Mouse (Mus musculus) kidney, postnatal 4 days (tissue): Measurements from ENCODE around the gene Tagln3.
A peak's percentile ranks its signal among the peaks of the same experiment; 100 is the strongest.

Experiments
- DNase-seq, 2 experiments: peaks; one replicate each; pipeline ENCODE4 v3.0.0; 2021; ENCODE audit warnings: mixed read lengths in 2 of 2

The Tagln3 gene

DNA sequence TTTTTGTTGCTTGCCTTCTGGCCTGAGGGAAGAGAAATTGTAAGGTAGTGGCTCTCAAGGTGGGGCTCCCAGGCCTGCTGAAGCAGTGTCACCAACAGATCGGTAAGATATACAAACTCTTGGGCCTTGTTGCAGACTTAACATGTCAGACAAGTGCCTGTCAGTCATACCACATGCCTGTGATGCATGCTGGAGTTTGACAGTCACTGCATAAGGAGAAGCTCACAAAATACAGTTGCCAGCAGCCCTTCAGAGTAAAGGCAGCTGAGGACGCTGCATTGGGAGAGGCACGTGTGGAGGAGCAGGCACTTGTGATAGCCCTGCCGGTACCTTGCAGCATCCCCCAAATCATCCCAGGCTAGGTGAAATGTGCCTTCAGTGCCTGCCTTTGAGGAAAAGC, 6.1 kb downstream of the Tagln3 start:
- DNase-seq = no peak

DNA sequence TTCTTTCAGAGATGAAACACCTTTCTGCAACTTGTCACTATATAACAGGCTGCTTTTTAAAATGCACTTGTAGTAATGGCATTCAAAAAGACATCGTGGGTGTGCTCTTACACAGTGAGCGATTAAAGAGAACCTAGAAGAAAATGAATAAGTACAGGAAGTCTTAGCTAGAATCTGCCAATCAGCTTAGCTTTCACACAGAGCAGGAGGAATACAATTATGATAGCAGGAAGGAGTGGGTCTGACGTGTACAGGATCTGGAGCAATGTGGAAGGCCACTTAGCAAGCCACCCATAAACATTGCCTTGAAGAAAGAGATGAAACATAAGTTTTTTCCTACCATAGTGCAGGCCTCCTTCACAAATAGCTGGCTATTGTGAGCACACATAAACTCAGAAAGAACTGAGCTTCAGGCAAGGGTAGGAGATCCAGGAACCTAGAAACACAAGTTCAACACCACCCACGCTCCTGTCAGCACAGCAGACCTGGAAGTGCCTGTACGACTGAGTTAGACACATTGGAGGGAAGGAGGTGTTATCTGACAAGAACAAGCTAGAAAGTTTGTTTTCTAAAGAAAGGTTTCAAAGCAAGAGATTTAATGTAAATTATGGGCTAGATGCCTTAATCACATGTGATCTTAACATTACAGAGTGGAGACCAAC, 9.8 kb downstream of the Tagln3 start:
- no peak for DNase-seq

DNA sequence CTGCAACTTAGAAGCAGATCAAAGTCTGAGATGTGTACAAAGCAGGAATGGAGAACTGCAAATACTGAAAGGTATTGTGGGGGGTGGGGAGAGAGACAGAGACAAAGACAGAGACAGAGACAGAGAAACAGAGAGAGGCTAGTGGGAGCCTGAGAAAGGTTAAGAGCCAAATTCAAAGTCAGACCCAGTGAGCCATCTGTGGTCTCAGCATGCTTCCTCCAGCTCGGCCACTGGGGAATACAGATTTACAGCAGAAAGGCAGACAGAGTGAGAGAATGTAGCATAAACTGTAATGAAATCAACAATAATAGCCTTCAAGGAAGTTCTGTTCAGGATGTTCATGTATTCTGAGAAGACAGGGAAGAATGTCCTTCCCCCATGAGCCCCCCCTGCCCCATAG, 10.5 kb downstream of the Tagln3 start:
- no peak for DNase-seq

- DNase-seq = no peak
Observed at GRCm38 (mm10) chr16:45713261-45713660, 11.1 kb downstream of the Tagln3 start.

DNA sequence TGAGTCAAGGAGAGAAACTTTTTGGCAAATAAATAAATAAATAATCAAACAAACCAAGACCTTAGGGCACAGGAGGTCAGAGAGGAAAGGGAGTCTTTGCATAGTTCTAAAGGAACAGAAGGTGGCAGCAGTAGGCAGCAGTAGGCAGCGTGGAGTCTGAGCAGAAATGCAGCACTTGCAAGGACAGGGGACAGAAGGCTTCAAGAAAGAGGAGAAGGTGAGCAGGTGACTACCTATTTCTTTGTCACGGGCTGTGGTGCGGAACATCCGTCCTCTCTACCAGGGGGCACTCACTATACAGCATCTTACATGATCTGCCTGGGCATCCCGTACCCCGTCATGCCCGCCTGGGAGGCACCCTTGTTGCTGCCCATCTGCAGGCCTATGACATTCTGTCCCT, 13.1 kb downstream of the Tagln3 start:
- peak; percentile 11 to 26 for DNase-seq

GRCm38 (mm10) chr16:45699301-45699700, 25.1 kb downstream of the Tagln3 start:
- DNase-seq = no peak

DNA sequence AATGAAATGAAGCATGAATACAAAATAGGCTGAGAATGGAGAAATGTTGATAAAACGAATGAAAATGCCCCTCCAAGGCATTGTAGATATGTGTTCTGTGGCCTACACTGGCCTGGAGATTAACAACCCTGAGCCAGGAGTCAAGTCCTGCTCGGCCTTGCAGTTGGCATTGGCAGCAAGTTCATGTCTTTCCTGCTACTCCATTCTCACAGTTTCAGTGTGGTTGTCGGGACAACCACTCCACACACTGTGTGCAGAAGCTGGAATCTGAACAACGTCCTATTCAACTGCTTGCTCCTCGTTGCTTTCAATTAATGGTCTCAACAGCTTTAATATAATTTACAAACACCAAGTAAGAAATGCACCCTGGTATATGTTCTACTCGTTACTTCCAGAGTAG, 26.4 kb downstream of the Tagln3 start:
- no peak for DNase-seq

DNA sequence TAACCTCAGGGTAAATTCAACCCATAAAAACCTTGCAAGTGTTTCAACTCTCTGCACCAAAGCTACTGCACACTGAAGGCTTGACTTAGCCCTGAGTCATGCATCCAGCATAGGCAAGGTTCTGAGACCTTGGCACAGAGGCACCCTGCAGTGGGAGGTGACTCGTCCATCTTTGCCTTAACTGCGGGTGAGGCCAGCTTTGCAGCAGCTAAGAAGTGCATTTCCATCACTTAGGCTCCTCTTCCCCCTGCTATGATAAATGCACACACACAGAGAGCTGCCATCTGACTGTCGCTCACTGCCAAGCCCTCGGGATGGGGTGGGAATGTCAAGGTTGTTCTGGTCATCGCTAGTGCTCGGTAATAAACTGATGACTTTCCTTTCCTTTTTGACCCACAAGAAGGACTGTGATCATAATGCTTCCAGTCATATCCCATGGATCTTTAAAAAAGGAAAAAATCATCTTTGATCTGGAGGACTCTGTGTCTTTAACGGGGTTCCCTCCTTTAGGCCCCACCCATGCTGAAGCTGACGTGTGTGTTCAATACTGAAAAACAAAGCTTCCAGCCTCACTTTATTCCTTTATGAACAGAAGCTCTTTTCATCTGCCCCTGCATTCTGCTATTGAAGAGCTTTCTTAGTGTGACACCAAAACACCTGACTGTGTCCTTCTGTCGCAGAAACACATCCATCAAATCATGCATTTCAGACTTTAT, 28.8 kb downstream of the Tagln3 start:
- DNase-seq = no peak

- no peak for DNase-seq
Observed at GRCm38 (mm10) chr16:45693558-45693957, 30.9 kb downstream of the Tagln3 start, which contains the start of gene Tmprss7. Gene Tmprss7 (minus strand): TSS chr16:45693658.

DNA sequence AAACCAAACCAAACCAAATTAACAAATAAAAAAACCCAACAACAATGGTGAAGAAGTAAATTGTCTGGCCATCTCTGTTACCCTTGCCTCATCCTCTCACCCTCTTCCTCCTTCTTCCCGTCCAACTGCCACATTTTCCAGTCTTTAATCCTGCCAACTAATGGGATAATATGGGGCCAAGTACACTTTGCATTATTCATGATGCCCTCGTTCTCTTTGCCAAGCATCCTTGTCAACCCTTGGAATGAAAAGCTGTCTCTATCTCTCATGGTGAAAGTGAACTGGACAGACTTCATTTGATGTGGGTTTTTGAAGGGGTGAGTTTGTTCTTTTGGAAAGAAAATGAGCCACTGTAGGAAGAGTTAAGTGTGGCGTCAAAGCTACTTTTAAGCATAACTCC, 31.6 kb downstream of the Tagln3 start:
- DNase-seq = no peak

GRCm38 (mm10) chr16:45690178-45690577, 34.2 kb downstream of the Tagln3 start:
- DNase-seq = no peak

DNA sequence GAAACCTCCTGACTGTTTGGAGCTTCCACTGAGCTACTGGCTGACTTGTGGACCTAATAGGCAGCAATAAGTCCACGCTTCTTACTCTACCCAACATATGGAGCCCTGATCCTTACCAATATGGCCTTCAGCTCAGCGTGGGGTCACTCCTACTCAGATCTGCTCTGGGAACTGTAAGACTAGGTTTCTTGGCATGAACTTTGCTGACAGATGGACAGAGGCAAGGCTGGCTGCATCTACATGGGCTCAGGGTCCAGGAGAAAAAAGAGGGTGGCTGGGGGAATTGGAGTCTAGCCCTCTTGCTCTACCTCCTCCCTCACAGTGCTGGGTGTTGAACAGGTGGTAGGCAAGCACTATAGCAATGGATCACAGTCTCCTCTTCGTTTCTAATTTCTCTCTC, 37.6 kb downstream of the Tagln3 start:
- no peak for DNase-seq

DNA sequence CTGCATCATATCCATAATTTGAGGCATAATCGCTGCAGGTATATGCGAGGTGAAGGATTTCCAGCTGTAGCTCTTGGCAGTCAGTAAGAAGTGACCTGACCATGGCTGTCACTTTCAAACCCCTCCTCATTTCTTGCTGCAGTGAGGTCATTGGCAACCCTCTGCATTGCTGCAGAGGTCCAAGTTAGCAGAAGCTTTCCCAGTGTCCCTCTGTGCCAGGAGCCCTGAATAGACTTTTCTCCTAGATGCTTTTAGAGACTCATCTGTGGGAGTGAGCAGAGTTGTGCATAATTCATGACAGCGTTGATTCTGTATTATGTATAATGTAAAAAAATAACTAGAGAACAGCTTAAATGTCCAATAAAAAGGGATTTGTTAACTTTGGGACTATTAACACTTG, 39.1 kb downstream of the Tagln3 start:
- no peak for DNase-seq

DNA sequence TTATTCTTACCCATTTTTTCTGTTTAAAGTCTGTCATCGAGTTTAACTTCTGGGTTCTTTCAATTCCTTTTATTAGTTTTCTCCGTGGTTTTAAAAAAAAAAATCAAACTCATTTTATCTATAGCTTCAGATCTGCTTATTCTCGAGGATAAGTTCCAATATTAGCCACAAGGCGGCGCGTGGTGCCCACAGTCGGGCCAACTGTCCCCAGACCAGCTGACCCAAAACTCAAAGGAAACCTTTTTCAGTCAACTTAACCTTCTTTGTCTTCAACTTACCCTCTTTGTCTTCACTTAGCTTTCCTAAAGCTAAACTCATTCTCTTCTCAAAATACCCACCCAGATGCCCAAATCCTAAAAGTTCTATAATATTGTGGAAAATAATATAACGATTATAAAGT, 39.6 kb downstream of the Tagln3 start:
- DNase-seq = peak; percentile 83 to 84

DNA sequence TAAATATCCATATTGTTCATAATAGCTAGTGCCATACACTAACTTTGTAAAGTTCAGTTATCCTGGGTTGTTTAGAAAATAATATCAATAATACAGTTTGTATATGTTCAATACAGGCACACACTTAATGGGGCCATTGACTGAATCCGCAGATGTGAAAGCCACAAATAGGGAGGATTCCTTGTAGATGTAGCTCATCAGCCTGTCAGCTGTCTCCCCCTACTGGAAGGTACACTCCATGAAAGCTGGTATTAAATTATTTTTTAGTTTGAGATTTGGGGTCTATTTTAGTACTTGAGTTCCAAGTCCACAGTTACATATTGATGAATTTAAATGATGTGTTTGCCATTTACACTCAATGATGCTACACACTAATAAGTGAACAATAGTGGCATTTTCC, 47.9 kb downstream of the Tagln3 start:
- DNase-seq = peak; percentile 5

DNA sequence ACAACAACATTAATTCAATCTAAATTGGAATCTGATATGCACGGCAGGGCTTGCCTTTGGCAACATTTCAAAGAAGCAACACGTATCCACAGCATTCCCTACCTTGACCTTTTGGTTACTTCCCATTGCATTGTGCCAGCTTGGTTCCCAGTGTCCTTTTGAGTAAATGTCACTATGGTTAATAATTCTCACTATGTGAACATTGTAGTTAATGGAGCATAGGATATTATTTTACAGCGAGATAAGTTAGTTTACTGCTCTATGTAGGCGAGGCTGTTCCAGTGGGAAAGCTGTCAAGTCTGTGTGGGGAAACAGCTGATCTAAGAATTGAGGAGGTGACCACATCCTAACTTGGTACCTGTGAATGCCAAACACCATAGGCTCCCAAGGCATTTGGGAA, 54.4 kb downstream of the Tagln3 start:
- peak in 1 of 2 experiments; percentile 3 for DNase-seq

GRCm38 (mm10) chr16:45668178-45668577, 56.2 kb downstream of the Tagln3 start:
- DNase-seq = no peak

- peak in 1 of 2 experiments; percentile 11 for DNase-seq
Observed at GRCm38 (mm10) chr16:45666136-45666535, 58.3 kb downstream of the Tagln3 start.

DNA sequence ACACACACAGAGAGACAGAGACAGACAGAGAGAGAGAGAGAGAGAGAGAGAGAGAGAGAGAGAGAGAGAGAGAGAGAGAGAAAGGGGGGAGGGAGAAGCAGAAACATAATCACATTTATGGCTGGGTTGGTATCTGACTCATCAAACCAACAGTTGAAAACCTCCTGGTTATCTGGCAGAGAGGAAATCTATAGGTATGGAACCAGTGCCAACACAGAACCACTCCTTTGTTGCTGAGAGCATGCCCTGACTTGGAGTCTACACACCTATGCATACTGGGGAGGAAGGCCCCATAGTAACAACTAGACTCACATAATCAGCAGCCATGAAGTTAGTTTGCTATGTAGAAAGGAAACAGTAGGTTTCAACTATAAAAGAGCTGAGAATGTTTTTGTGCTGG, 62.0 kb downstream of the Tagln3 start:
- no peak for DNase-seq
